Mouse (Mus musculus) G1E (cell line): ENCODE measurements around the gene Nnat. TPM values are rescaled to one million over a fixed set of nuclear protein-coding genes. Genes with fewer than 3 reads are reported as not detected.

Experiments
- ATAC-seq: 2 replicates; pipeline ENCODE4 v1.8.0; 2016; ENCODE audit warnings: mild to moderate bottlenecking; ENCODE audit not compliant: insufficient number of reproducible peaks, poor library complexity, low FRiP score, severe bottlenecking; ENCODE audit errors: extremely low read depth
- DNase-seq: peaks from one replicate; pipeline ENCODE4 v3.0.0; 2012; ENCODE audit warnings: low spot score
- H3K27me3 ChIP-seq: 2 replicates; pipeline ENCODE4 v1.6.1; 2012; ENCODE audit warnings: mild to moderate bottlenecking, low read length, inconsistent platforms; ENCODE audit not compliant: insufficient read depth
- H3K36me3 ChIP-seq: replicated peaks from 2 replicates; pipeline ENCODE3; 2012; ENCODE audit warnings: mild to moderate bottlenecking, inconsistent platforms
- H3K4me1 ChIP-seq: 2 replicates; pipeline ENCODE4 v1.6.1; 2012; ENCODE audit warnings: low read depth, low read length, inconsistent platforms, mixed read lengths; ENCODE audit not compliant: insufficient read depth
- H3K4me3 ChIP-seq: 2 replicates; pipeline ENCODE4 v1.5.1; 2012; ENCODE audit warnings: low read depth, mild to moderate bottlenecking, inconsistent platforms, low read length, moderate library complexity, mixed read lengths
- H3K9me3 ChIP-seq: replicated peaks from 2 replicates; pipeline ENCODE4 v1.6.1; 2012; ENCODE audit warnings: inconsistent platforms
- CTCF ChIP-seq: IDR thresholded peaks from 2 replicates; pipeline ENCODE4 v1.5.1; 2012; ENCODE audit warnings: low read depth, low read length, inconsistent platforms, mixed read lengths
- GATA1 ChIP-seq: IDR thresholded peaks from 2 replicates; pipeline ENCODE4 v1.6.1; 2012; ENCODE audit warnings: borderline replicate concordance, low read length, inconsistent platforms, mixed read lengths
- GATA2 ChIP-seq: IDR thresholded peaks from 2 replicates; pipeline ENCODE4 v1.6.1; 2012; ENCODE audit warnings: low read depth, low read length, inconsistent platforms, borderline replicate concordance
- POLR2AphosphoS5 ChIP-seq: IDR thresholded peaks from 2 replicates; pipeline ENCODE4 v1.6.1; 2012; ENCODE audit warnings: low read depth, low read length, inconsistent platforms; ENCODE audit not compliant: insufficient replicate concordance
- TAL1 ChIP-seq: conservative IDR thresholded peaks from 2 replicates; pipeline ENCODE4 v1.6.1; 2012; ENCODE audit warnings: low read depth, low read length, inconsistent platforms, mixed read lengths
- polyA plus RNA-seq: library from polyadenylated mRNA; stranded (reverse); fragments of >175 nt; gene quantifications from 2 replicates; pipeline ENCODE4 v1.2.3, GENCODE M21; 2012
- total RNA-seq, 2 experiments: library from RNA; stranded (forward) in 1 of 2; stranded (reverse) in 1 of 2; fragments of 200-1000 nt in 1 of 2; fragments of >200 nt in 1 of 2; fragmentation: Nextera tagmentation in 1 of 2; gene quantifications; 2 replicates each; pipeline ENCODE4 v1.2.3; 2014 to 2017

Gene Nnat
- total and polyA plus RNA-seq, 3 experiments = not detected

GRCm38 (mm10) chr2:157536476-157537081, 23.3 kb upstream of the Nnat start:
- Histone ChIP-seq H3K36me3 (peaks cover 4% of the 10 kb centered on the region), H3K4me1 (no peaks in the 10 kb centered on the region), H3K9me3 (no peaks in the 10 kb centered on the region), H3K27me3 (peaks cover 15% of the 10 kb centered on the region), H3K4me3 (no peak overlapping the region)
- no peak for TF ChIP-seq GATA1
- no peak for TF ChIP-seq GATA2
- TF ChIP-seq CTCF = no peak
- no peak for TF ChIP-seq TAL1
- TF ChIP-seq POLR2AphosphoS5 = no peak
- DNase-seq (no peak), ATAC-seq (no peak)

- no peak overlapping the region for H3K4me3 ChIP-seq
- H3K9me3 ChIP-seq = no peaks in the 10 kb centered on the region
- peaks cover 5% of the 10 kb centered on the region for H3K36me3 ChIP-seq
- ATAC-seq (no peak), DNase-seq (no peak)
- peaks cover 15% of the 10 kb centered on the region for H3K27me3 ChIP-seq
- no peaks in the 10 kb centered on the region for H3K4me1 ChIP-seq
- TF ChIP-seq GATA2 (no peak), TAL1 (no peak), CTCF (no peak), POLR2AphosphoS5 (no peak), GATA1 (no peak)
Measured at GRCm38 (mm10) chr2:157537118-157537517, 22.8 kb upstream of the Nnat start.

GRCm38 (mm10) chr2:157540073-157540952, 19.6 kb upstream of the Nnat start:
- ATAC-seq (no peak), DNase-seq (no peak)
- Histone ChIP-seq H3K4me1 (no peaks in the 10 kb centered on the region), H3K4me3 (no peak overlapping the region), H3K36me3 (peaks cover 21% of the 10 kb centered on the region), H3K27me3 (peaks cover 10% of the 10 kb centered on the region), H3K9me3 (no peaks in the 10 kb centered on the region)
- TF ChIP-seq CTCF = no peak
- no peak for TF ChIP-seq TAL1
- no peak for TF ChIP-seq POLR2AphosphoS5
- no peak for TF ChIP-seq GATA2
- TF ChIP-seq GATA1 = no peak

GRCm38 (mm10) chr2:157540953-157541569, 18.8 kb upstream of the Nnat start:
- TF ChIP-seq GATA2 (no peak), GATA1 (no peak), TAL1 (no peak), POLR2AphosphoS5 (no peak), CTCF (no peak)
- no peak overlapping the region for H3K4me3 ChIP-seq
- ATAC-seq (no peak), DNase-seq (no peak)
- no peaks in the 10 kb centered on the region for H3K9me3 ChIP-seq
- peaks cover 10% of the 10 kb centered on the region for H3K27me3 ChIP-seq
- peaks cover 25% of the 10 kb centered on the region for H3K36me3 ChIP-seq
- H3K4me1 ChIP-seq = no peaks in the 10 kb centered on the region

- ATAC-seq = no peak
- TF ChIP-seq POLR2AphosphoS5 (no peak), CTCF (no peak), GATA2 (no peak), GATA1 (no peak), TAL1 (no peak)
- H3K36me3 ChIP-seq = peaks cover 29% of the 10 kb centered on the region
Measured at GRCm38 (mm10) chr2:157541631-157542030, 18.2 kb upstream of the Nnat start.

GRCm38 (mm10) chr2:157542415-157542814, 17.5 kb upstream of the Nnat start:
- H3K36me3 ChIP-seq = peaks cover 37% of the 10 kb centered on the region
- H3K27me3 ChIP-seq = peaks cover 6% of the 10 kb centered on the region
- no peak for DNase-seq

More at GRCm38 (mm10) chr2:157541631-157542030, 18.2 kb upstream of the Nnat start:
- Histone ChIP-seq H3K4me1 (no peaks in the 10 kb centered on the region), H3K4me3 (no peak overlapping the region), H3K27me3 (peaks cover 8% of the 10 kb centered on the region), H3K9me3 (no peaks in the 10 kb centered on the region)
- no peak for DNase-seq

More at GRCm38 (mm10) chr2:157542415-157542814, 17.5 kb upstream of the Nnat start:
- no peak for ATAC-seq
- Histone ChIP-seq H3K4me1 (no peaks in the 10 kb centered on the region), H3K4me3 (no peak overlapping the region), H3K9me3 (no peaks in the 10 kb centered on the region)
- no peak for TF ChIP-seq TAL1
- no peak for TF ChIP-seq CTCF
- TF ChIP-seq GATA2 = no peak
- TF ChIP-seq GATA1 = no peak
- TF ChIP-seq POLR2AphosphoS5 = no peak
